Mouse (Mus musculus) heart, adult 9 months (tissue): ENCODE measurements around the gene Lmf1.
A peak's percentile ranks its signal among the peaks of the same experiment; 100 is the strongest.

Experiments
- DNase-seq, 2 experiments: peaks; one replicate each; pipeline ENCODE4 v3.0.0; 2022; ENCODE audit warnings: low spot score in 2 of 2

Gene Lmf1

DNA sequence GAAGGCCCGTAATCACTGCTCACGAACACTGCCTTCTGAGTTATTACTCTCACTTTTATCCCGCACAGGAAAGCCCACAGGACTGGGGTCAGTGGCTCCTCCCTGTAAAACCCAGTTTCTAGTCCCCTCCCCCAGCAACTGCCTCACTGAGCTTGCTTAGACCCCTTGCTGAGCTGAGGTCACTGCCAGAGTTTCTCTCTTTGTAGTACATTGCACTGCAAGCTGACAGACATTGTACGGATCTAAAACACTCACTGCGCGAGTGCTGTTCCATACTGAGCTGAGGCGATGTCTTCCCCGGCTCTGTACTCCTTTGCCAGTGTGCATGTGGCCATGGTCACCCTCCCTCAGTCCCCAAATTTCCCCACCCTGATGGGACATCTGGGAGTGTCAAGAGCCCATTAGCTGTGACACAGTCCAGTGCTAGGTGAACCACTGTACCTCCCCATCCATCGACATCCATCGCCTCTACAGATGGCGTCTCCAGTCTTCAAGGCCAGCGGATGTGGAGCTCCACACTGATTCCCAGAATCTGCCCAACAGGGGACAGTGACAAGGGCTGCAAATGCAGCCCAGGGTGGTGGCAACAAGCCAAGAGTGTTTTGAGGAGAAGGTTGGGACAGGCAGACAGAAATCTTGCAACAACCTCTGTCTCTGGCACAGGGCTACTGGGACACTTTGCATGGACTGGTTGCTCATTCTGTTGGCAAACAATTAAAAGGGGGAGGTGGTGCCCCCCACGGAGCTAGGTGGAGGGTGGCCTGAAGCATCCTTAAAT is 64.8 kb downstream of the Lmf1 start:
- no peak for DNase-seq

DNA sequence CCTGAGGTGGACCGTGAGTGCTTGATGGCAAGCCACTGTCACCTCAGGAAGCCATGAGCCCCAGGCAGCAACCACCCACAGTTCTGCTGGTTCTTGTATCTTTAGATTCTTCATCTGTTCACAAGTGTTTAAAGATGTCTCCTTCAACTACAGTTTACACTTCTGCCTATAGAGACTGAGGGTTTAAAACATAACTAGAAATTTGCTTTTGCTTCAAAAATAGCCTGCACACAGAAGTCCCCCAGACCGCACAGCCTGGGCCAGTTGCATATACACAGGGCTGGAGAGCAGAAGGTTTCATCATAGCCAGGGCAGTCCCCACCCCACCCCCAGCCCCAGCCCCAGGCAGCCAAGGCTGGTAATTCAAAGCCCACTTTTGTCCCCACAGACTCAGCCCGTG is 65.9 kb downstream of the Lmf1 start:
- DNase-seq = no peak

DNA sequence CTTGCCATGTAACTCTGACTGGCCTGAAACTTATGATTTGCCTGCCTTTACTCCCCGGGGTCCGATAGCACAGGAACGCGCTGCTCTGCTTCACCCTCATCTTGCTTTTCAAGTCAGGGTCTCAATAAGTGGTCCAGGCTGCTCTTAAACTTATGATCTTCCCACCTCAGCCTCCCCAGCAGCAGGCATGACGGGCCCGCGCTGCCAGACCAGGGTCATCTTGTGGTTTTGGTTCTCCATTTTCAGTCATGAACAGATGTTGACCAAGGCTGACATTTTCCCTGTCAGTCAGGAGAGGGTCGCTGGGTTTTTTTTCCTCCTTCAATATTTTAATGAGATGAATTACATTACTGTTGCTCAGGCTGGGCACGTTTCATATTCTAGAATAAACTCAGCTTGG is 66.8 kb downstream of the Lmf1 start:
- DNase-seq = no peak

DNA sequence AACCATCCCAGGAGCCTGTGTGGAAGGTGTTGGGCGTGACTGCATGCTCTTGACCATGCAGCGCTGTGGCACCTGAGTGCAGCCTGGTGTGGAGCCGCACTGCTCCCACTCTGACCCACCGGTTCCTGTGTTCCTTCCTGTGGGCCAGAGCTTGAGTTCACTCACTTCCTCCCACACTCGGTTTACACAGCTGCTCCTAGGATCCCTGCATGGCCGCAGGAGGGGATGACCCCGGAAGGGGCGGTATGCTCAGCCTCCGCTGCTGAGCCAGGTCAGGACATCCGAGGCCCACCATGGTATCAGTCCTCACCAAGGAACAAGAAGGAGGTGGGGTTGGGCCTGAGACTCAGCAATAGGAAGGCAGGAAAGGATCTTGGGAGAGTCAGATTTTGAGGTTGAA is 69.0 kb downstream of the Lmf1 start:
- DNase-seq = no peak

DNA sequence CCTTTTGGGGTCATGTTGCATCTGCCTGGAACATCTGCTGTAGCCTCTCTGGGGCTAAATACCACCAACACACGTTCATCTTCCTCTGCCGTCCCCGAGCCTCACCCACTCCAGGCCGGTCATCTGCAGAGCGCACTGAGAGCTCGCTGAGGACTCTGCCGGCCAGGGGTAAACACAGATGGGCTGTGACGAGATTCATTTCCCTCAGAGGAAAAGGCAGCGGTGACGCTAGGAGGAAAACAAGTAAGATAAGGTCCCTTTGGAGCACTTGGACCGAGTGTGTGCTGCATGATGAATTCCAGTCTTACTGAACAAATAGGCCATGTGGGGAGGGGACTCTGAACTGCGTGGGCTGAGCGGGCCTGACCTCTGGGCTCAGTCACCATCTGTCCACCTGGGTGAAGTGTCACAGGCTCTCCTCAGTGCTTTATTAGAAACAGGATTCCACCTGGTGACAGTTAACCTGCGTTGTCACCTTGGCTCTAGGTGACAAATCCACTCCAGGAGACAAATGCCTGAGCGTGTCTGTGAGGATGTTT is 69.9 kb downstream of the Lmf1 start:
- peak in 1 of 2 experiments; percentile 35 for DNase-seq

DNA sequence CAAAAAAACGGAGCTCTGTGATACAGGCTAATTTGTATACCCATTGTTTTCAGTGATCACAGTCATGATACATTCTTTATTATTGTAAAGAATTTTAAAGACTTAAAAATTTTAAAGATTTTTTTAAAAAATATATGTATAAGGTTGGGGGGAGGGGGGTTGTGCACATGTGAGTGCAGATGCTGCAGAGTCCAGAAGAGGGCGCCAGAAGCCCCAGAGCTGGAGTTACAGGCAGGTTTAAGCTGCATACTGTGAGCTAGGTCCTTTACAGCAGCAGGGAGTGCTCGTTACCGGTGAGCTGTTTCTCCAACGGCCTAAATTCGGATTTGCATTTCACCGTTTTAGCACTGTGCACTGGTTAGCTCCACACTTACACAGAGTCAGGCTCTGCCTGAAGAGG is 71.8 kb downstream of the Lmf1 start:
- DNase-seq = no peak

DNA sequence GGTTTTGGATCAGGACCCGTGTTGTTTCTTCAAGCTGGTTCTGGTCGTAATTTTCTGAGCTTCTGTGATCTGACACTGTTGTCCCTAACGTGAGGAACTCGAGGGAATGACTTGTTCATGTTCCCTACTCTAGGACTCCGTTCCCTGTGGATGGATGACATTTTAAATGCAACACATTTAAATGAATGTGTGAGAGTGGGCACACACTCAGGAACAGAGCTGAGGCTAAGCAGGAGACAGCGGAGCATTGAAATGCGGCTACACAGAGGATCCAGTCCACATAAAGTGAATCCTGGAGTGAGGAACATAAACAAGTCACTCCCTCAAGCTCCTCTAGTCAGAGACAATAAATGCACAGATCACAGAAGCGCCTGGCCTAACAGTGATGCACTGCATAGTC is 73.4 kb downstream of the Lmf1 start:
- DNase-seq = no peak

DNA sequence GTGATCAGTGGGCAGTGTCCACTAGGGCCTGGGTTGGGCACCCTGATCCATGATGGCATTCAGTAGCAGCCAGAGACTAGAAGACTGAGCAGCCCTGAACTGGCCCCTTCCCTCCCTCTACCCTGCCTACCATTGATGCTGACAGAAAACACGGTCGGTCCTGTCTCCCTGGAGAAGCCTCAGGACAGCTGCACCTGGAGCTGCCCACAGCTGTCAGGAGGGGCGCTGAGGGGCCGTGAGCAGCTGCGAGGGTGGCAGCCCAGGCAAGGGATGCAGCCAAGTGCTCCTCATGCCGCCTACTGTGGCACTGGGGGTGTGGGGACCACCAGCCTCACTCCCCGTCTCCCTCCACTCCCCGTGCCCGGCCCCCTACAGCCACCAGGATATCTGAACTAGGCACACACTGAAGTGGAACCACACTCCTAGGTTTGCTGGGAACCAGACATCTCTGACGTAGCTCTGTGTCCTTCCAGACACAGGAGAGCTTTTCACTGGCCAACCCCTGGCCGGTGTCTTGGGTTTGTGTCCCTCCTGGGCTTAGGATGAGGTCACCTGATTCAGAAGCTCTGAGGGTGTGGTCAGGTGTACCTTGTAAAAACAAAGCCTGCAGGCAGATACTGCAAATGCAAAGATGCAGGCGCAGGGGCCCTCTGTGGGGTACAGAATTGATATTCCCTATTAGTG is 77.4 kb downstream of the Lmf1 start:
- no peak for DNase-seq

DNA sequence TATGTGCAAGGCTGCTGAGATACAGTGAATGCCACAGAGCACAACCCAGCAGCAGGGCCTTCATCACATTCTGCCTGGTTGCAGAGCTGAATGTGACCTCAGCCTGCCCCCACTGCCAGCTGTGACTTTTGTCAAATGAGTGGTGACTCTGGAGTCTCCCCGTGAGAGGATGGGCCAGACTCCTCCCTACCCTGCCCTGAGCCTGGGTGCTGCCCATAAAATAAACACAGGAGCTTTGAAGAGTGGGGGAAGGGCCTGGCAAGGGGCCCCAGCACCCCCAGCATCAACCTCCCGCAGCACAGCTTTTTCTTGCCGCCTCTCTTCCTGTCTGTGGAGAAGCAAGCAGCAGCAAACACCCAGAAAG is 77.9 kb downstream of the Lmf1 start:
- DNase-seq = no peak

DNA sequence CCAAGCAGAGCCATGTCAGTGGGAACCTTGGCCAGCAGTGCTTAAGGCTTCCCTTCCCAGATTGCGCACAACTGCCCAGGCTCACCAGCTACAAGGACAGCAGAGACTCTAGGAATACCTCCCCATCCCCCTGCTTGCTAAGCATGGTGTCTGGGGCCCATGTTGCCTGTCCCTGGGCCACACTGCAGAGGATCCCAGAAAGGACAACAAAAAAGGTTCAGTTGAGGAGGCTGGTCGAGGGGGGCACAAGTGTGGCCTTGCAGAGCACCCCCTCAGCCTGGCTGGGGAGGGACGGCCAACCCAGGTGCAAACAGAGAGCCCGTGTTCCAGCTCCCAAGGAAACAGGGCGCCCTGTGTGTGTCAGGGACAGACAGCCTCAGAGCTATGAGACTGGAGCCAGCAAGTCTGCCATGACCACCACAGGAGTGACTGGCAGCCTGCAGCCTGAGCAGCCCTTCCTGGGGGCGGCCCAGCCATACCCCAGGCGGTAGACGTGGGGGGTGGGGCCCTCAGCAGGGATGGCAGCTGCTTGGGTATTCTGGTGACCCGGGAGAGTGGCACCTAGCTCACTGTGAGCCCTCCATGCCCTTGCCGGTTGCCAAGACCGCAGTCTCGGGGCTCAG is 84.4 kb downstream of the Lmf1 start:
- no peak for DNase-seq

DNA sequence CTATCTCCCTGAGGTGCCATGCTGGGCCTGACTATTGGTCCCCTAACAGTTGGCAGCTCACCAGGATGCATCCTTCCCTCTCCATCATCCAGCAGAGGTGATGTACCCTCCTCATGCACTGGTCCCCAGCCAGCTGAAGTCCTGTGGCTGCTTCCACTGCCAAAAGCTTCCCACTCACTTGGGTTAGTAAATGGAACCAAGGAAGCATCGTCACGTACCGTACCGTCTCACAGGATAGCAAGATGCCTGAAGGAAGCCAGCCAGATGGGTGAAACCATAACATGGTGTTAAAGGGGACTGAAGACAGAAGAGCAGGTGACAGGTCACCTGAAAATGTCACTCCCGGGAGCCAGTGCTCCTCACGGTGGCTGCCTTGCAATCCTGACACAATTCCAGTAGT is 86.6 kb downstream of the Lmf1 start:
- DNase-seq = no peak

DNA sequence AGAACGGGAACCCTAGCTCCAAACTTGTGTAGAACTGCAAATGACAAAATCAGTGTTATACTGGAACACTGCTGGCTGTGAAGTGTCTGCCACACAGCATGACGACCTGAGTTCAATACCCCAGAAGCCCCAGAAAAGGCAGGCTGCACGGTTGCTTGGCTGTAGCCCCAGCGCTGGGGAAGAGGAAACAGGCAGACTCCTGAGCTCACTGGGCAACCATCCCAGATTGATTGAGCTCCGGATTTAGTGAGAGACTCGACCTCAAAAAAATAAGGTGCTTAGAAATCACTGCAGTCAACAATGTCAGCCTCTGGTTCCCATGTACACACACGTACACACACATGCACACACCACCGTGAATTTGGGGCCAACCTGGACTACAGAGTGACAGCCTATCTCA is 87.0 kb downstream of the Lmf1 start:
- no peak for DNase-seq

DNA sequence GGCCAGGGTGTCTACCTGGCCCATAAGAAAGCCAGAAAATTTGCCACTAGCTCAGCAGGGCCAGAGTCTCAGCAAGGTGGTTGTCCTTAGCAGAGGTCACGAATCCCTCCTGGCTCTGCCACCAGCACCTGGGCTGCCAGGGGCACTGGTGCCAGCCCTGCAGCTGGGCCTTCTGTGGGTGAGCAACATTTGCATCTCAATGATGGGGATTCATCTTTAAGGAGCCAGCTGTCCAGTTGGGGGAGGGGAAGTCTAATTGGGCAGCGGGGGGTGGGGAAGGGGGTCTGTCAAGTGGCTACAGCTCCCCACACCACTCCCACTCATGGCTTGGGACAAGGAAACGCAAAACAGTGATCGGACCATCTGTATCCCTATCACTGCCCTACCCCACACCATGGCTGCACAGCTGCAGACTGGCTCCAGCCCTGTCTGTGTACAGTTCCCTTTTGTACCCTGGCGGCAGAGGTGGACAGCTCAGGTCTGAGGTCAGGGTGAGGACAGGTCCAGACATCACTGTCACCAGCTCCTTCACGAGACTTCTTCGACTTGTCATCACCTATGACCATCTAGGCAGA is 89.7 kb downstream of the Lmf1 start:
- no peak for DNase-seq

DNA sequence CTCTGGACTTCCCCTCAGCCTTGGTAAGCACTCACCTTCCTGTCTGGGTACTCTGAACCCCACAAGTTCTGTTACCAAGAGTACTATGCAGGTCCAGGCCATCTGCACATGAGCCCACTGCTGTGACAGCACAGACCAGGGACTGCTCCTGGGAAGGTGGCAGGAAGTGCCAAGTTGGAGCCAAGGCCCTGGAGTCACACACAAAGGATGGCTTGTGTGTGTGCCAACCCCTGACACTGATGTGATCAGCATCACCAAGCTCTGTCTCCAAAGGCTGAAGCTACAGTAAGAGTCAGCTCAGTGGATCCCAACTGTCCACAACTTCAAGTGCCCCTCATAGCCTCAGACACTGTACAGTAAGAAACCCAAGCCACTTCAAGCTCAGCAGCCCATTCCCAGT is 94.1 kb downstream of the Lmf1 start:
- DNase-seq = no peak

DNA sequence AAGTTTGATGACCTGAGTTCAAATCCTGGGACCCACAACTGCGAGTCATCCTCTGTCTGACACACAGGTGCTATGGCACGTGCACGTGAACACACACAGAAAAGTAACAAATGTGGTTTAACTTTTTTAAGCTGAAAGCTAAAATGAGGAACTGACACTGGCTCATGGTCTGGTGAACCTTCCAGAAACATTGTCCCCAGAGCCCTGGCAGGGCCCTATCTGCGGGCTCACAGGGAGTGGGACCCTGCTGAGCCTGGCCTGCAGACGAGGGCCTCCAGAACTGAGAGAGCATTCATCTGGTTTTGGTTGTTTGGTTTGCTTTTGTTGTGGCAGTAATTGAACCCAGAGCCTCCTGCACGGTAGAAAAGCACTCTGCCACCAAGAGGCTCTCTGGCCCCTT is 99.1 kb downstream of the Lmf1 start:
- DNase-seq = no peak

DNA sequence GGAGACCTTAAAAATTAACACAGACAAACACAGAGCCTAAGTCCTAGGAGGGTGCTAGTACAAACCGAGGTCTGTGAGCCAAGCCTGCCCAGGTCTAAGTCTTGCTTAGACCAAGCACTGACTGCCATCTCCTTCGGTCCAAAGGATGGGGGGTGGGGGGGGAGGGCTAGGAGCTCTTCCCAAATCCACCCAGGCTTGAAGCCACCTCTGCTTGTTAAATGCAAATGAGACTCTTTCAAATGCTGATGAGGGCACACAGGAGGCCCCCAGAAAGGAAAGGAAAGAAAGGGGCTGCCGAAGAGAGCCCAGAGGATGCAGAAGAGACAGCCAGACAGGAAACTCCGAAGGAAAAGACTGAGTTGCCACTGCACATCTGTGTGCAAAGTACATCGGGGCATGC is 100.9 kb downstream of the Lmf1 start:
- no peak for DNase-seq

DNA sequence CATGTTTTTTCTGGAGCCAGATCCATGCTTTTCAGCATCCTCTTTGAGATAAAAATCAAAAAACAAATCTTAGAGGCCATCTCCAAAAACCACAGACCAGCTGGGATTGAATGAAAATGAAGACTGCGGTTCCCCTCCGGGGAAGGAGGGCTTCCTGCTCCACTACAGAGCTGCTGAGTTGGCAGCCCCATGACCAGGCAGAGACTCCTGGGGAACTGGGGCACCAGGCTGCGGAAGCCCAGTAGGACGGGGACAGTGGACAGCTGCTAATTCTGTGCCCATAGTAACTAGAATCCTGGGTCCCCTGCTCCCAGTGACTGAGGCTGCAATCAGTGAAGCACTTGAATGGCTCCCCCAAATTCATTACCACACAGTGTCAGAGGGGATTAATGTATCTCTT is 102.8 kb downstream of the Lmf1 start:
- DNase-seq = peak; percentile 6 to 29

DNA sequence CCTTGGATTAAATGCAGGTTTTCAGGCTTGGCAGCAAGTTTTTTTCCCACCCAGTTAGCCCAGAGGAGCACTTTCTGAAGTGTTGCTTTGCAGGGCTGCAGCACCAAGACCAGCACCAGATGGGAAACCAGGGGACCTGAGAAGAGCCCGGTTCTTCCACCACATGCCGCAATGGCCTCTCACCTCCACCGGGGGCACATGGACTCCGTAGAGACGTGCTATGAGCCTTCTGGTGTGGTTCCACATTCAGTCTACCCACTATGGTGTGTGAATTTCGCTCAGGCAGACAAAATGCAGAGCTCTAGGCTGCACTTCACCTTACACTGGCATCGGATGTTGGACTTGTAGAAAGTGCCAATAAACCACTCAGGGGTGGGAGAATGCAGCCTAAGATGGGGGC is 107.4 kb downstream of the Lmf1 start:
- DNase-seq = no peak

DNA sequence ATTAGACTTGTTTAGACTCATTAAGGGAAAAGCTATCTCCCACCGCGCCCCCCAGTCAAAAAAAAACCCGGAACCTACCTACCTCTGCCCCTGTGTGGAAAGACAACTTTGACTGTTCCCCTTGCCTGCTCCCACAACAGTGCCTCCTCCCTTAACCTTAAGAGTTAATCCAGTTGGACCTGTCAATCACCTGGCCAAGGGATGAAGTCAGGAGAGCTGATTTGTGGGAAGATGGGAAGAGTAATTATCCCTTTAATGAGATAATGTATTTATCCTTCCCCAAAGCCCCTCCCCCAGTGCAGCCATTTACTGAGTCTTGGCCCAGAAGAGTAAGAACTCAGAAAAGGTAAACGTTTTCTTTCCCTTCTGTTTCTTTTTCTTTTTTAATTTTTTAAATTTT is 110.0 kb downstream of the Lmf1 start:
- no peak for DNase-seq

DNA sequence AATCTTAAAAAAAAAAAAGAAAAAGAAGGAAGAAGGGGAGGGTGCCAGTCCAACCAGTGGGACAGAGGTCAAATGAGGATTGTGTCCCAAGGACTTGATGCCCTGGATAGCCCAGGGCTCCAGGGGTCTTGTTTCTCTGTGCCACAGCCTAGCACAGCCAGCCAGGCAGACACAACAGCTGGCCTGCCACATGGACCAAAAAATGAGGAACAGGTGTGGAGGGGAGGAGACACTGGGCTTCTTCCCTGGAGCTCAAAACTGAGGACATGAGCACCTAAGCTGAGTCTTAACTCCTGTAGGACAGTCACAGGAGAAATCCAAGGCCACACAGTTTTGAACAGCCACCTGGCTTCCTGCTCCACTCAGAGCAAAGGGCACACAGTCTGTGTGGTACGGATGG is 117.4 kb downstream of the Lmf1 start:
- DNase-seq = no peak

DNA sequence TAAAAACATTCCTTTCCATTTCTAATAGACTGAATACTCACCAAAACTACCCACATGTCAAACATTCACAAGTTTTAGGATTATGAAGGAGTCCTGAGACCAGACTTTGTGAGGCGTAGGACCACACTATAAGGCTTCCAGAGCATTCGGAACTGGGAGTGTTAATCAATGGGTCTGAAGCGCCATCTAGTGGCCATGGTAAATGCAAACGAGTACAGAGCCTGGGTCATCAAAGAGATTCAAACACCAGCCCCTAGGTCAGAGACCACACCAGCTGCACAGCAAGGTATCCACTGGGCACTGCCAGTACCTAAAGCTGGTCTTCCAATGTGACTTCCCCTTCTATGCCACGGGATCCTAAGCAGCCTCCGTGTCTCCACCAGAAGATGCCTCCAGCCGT is 119.6 kb downstream of the Lmf1 start:
- DNase-seq = peak; percentile 23 to 43

DNA sequence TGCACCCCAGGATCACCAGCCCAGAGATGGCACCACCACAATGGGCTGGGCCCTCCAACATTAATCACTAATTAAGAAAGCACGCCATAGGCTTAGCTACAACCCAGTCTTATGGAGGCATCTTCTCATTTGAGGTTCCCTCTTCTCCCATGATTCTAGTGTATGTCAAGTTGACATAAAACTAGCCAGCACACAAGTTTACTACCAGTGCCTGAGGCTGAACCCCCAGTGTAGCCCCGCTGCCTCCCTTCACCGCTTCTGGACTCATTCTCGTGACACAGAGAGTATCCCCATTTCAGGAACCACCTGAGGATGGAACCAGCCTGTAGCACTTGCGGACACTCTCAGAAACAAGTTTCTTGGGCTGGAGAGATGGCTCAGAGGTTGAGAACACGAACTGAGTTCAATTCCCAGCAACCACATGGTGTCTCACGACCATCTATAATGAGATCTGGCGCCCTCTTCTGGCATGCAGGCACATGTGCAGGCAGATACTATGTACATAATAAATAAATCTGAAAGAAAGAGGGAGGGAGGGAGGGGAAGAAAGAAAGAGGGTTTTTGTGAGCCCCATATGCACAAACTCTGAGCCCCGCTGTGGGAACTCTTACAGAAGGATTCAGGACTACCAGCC is 122.1 kb downstream of the Lmf1 start:
- no peak for DNase-seq
